Mouse (Mus musculus) limb, embryonic 11.5 days (tissue): ENCODE data around the gene Bcr. TPM values are rescaled to one million over a fixed set of nuclear protein-coding genes. Genes with fewer than 3 reads are reported as not detected.

ENCODE experiments used
- ATAC-seq: fragments of 200-750 bp; cut with Nextera tagmentation; 2 replicates; pipeline ENCODE4 v1.8.0; 2017; ENCODE audit warnings: low read depth; ENCODE audit not compliant: insufficient number of reproducible peaks, low FRiP score, low TSS enrichment
- DNase-seq: peaks from one replicate; pipeline ENCODE4 v3.0.0-alpha.2; 2015; ENCODE audit warnings: low spot score
- H3K27ac ChIP-seq: fragments of 300-500 bp; sonication (generic); replicated peaks from 2 replicates; pipeline ENCODE4 v1.5.1; 2014; ENCODE audit warnings: low read depth, mild to moderate bottlenecking, low read length
- H3K27me3 ChIP-seq: fragments of 300-500 bp; sonication (generic); 2 replicates; pipeline ENCODE4 v1.6.1; 2014; ENCODE audit warnings: mild to moderate bottlenecking, low read length, mixed read lengths; ENCODE audit not compliant: control insufficient read depth, insufficient read depth
- H3K36me3 ChIP-seq: fragments of 300-500 bp; sonication (generic); 2 replicates; pipeline ENCODE4 v1.6.1; 2014; ENCODE audit warnings: mild to moderate bottlenecking, low read length, moderate library complexity, mixed read lengths; ENCODE audit not compliant: control insufficient read depth, insufficient read depth
- H3K4me1 ChIP-seq: fragments of 300-500 bp; sonication (generic); 2 replicates; pipeline ENCODE4 v1.6.1; 2014; ENCODE audit warnings: low read length, mixed read lengths; ENCODE audit not compliant: control insufficient read depth, insufficient read depth
- H3K4me2 ChIP-seq: fragments of 300-500 bp; sonication (generic); 2 replicates; pipeline ENCODE4 v1.6.1; 2014; ENCODE audit warnings: low read depth, mild to moderate bottlenecking, moderate library complexity; ENCODE audit not compliant: severe bottlenecking
- H3K4me3 ChIP-seq: fragments of 300-500 bp; sonication (generic); 2 replicates; pipeline ENCODE4 v1.5.1; 2014; ENCODE audit warnings: low read depth, low read length
- H3K9ac ChIP-seq: fragments of 300-500 bp; sonication (generic); 2 replicates; pipeline ENCODE4 v1.6.1; 2014; ENCODE audit warnings: mild to moderate bottlenecking, low read length
- H3K9me3 ChIP-seq: fragments of 300-500 bp; sonication (generic); 2 replicates; pipeline ENCODE4 v1.6.1; 2016; ENCODE audit warnings: low read length; ENCODE audit not compliant: control insufficient read depth
- WGBS: fragments of 180-500 bp; shearing (Covaris S2); extraction: QIAGEN DNeasy Blood & Tissue Kit; methylation state at CpG from one replicate; pipeline ENCODE4 v1.1.7; 2014; 5-methylcytosine and 5-hydroxymethylcytosine counted together
- polyA plus RNA-seq: library from polyadenylated mRNA; unstranded; fragments of >200 nt; fragmentation: Nextera tagmentation; extraction: Ambion mirVana; gene quantifications from 2 replicates; pipeline ENCODE4 v1.2.1, GENCODE M21; 2014

The Bcr gene
- polyA plus RNA-seq, 1 experiment from 2014 or later, result 11.4 TPM

DNA sequence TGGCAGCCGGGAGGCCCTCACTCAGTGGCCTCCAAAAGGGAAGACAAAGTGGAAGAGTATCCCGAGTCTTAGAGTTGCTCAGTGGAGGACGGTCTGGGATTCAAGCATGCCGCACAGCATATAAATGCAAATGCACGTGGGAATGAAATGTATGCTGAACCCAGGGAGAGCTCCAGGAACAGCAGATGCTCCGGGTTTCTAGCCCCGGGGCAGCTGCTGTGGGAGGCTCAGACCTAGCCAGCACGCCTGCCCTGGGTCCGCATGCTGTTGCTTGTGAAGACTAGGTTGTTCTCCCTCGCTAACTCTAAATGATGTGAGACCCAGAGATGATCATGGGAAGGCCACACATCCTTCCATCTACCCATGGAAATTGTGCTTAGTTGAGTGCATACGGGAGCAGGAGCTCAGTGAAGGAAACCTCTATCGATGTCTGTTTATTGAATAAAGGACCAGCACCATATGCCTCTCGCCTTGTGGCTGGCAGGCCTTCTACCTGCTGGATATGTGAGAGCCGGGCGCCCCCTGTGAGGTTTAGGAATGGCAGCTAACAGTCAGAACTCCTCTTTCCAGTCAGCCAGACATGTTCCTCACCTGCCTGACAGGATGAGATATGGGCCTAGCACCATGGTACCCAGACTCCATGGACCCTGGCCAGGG, 74.6 kb downstream of the Bcr start:
- Histone ChIP-seq H3K27ac (no peak overlapping the region), H3K27me3 (no peaks in the 10 kb centered on the region), H3K4me1 (no peaks in the 10 kb centered on the region), H3K4me3 (no peak overlapping the region), H3K9me3 (no peaks in the 10 kb centered on the region), H3K9ac (no peak overlapping the region), H3K4me2 (no peak overlapping the region), H3K36me3 (peaks cover 6% of the 10 kb centered on the region; the same call in 1 of the 2 replicates)
- ATAC-seq (no peak), DNase-seq (no peak)
- 91% methylated on average over 15 of the region's 15 CpGs for WGBS

DNA sequence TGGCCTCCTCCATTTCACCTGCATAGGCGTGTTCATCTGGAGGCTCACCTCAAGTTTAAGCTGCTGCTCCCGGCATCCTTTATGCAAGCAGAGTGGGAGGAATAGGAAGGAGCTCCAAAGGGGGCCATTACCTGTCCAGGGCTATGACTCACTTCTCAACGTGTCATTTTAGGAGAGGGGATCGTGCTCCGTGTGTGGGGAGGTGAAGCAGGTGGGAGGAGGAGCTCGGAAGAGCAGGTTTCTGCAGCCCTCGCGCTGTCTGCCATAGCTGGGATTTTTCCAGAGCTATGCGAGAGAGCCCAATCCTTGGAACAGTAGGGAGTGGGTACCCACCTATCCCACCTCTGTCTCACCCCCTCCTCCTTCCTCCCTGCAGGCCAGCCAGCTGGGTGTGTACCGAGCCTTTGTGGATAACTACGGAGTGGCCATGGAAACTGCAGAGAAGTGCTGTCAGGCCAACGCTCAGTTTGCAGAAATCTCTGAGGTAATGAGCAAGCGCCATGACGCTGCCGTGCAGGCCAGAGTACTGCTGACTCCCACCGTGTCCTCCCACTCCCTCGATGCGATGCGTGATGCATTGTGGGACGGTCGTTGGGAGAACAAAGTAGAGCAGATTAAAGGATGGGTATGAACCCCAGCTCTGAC, 75.2 kb downstream of the Bcr start:
- Histone ChIP-seq H3K4me2 (no peak overlapping the region), H3K9me3 (no peaks in the 10 kb centered on the region), H3K36me3 (peaks cover 8% of the 10 kb centered on the region; the same call in 1 of the 2 replicates), H3K4me1 (no peaks in the 10 kb centered on the region), H3K4me3 (no peak overlapping the region), H3K27ac (no peak overlapping the region), H3K9ac (no peak overlapping the region), H3K27me3 (no peaks in the 10 kb centered on the region)
- ATAC-seq, result no peak
- no peak for DNase-seq
- WGBS, result 93% methylated on average over 21 of the region's 21 CpGs

DNA sequence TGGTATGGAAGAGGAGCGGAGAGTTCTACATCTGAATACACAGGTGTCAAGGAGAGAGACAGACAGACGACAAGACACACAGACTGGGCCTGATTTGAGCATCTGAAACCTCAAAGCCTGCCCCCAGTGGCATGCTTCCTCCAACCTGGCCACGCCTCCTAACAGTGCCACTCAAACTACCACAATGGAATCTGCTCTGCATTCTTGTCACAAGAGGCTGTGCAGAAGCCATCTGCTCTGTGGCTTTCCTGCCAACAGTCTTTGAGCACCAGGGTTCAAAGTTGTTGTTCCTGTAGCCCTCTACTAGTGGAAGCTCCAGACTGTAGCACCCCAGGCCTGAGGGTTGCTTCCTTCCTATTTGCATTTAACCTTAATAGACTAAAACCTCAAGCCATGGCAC, 76.8 kb downstream of the Bcr start:
- H3K4me1 ChIP-seq, result no peaks in the 10 kb centered on the region
- ATAC-seq, result no peak
- no peak for DNase-seq
- H3K27me3 ChIP-seq, result no peaks in the 10 kb centered on the region
- H3K4me3 ChIP-seq, result no peak overlapping the region
- H3K9me3 ChIP-seq, result no peaks in the 10 kb centered on the region
- 76% methylated on average over 3 of the region's 3 CpGs for WGBS
- H3K4me2 ChIP-seq, result no peak overlapping the region
- H3K9ac ChIP-seq, result no peak overlapping the region
- no peak overlapping the region for H3K27ac ChIP-seq
- peaks cover 6% of the 10 kb centered on the region; the same call in 1 of the 2 replicates for H3K36me3 ChIP-seq

DNA sequence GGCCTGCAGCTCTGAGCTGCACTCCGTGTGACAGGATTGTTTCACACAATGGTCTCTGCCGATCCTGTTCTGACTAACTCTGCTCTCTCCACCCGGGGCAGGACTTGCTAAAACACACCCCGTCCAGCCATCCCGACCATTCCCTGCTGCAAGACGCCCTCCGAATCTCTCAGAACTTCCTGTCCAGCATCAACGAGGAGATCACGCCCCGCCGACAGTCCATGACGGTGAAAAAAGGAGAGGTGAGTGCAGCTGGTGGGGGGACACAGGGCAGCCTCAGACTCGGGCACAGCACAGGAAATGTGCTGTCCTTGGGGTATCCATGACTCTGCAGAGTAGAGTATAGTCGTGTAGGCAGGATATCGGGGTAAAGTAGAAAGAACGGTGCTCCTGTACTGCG, 84.8 kb downstream of the Bcr start:
- Histone ChIP-seq H3K9me3 (no peaks in the 10 kb centered on the region), H3K36me3 (peaks cover 11% of the 10 kb centered on the region), H3K9ac (no peak overlapping the region), H3K27me3 (no peaks in the 10 kb centered on the region), H3K4me3 (no peak overlapping the region), H3K4me1 (no peaks in the 10 kb centered on the region), H3K27ac (no peak overlapping the region), H3K4me2 (no peak overlapping the region)
- 91% methylated on average over 17 of the region's 17 CpGs for WGBS
- no peak for DNase-seq
- no peak for ATAC-seq

DNA sequence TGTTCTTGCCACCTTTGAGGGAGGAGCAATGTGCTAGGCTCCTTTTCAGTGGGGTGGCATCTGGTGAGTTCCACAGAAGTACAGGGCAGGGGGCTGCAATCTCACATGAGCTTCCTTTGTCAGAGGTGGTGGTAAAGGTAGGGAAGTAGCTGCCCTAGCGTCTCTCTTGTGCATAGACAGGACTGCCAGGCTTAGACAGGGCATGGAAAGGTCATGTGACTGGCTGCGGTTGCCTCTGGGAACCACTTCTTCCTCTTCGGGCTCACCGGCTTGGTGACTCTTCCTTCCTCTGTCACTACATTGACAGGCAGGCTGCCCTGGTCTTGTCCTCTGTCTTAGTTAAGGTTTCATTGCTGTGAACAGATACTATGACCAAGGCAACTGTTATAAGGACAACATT, 85.6 kb downstream of the Bcr start:
- ATAC-seq, result no peak
- no peaks in the 10 kb centered on the region for H3K27me3 ChIP-seq
- no peak overlapping the region for H3K27ac ChIP-seq
- H3K9ac ChIP-seq, result no peak overlapping the region
- H3K4me1 ChIP-seq, result no peaks in the 10 kb centered on the region
- WGBS, result 91% methylated on average over 4 of the region's 4 CpGs
- H3K9me3 ChIP-seq, result no peaks in the 10 kb centered on the region
- no peak for DNase-seq
- H3K4me2 ChIP-seq, result no peak overlapping the region
- peaks cover 12% of the 10 kb centered on the region for H3K36me3 ChIP-seq
- H3K4me3 ChIP-seq, result no peak overlapping the region

DNA sequence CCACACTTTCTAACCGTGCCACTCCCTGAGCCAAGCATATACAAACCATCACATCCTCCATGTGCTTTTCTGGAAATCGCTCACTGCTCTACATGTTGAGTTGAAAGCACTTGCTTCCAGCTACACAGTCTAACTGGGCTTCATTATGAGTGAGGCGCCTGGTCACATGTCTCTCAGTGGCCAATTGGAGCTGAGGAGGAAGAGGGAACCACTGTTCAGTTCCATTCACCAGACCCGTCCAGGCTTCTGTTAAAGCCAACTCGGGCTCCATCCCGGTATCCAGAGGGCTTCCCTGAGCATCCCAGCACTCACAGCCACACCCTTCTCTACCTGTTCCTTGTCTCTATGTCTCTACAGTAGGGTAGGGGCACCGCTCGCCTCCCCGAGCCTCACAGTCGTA, 86.2 kb downstream of the Bcr start:
- no peak overlapping the region for H3K27ac ChIP-seq
- no peaks in the 10 kb centered on the region for H3K4me1 ChIP-seq
- no peak for ATAC-seq
- peaks cover 12% of the 10 kb centered on the region for H3K36me3 ChIP-seq
- no peak overlapping the region for H3K4me3 ChIP-seq
- 89% methylated on average over 10 of the region's 10 CpGs for WGBS
- H3K4me2 ChIP-seq, result no peak overlapping the region
- H3K9ac ChIP-seq, result no peak overlapping the region
- no peak for DNase-seq
- H3K9me3 ChIP-seq, result no peaks in the 10 kb centered on the region
- no peaks in the 10 kb centered on the region for H3K27me3 ChIP-seq

DNA sequence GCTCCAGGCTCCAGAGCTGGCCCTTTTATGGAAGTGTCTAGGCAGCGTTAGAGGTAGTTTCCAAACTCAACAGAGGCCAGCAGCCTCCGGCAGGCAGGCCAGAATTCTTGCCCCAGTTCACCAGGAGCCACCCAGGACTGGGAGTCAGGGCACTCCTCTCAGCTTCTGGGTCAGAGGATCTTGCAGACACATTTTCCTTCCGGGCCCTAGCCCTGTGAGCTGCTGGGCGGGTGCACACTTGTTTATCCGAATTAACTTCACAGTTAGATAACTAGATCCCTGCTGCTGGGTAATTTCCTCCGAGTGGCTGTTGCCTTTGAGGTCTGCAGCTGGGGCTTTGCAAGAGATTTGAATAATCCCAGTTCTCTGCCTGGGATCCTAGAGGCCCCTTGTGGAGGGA, 87.9 kb downstream of the Bcr start:
- Histone ChIP-seq H3K9me3 (no peaks in the 10 kb centered on the region), H3K27ac (no peak overlapping the region), H3K36me3 (peaks cover 12% of the 10 kb centered on the region), H3K27me3 (no peaks in the 10 kb centered on the region), H3K4me2 (no peak overlapping the region), H3K4me1 (no peaks in the 10 kb centered on the region), H3K4me3 (no peak overlapping the region), H3K9ac (no peak overlapping the region)
- ATAC-seq (no peak), DNase-seq (no peak)
- WGBS, result 25% methylated on average over 6 of the region's 6 CpGs

DNA sequence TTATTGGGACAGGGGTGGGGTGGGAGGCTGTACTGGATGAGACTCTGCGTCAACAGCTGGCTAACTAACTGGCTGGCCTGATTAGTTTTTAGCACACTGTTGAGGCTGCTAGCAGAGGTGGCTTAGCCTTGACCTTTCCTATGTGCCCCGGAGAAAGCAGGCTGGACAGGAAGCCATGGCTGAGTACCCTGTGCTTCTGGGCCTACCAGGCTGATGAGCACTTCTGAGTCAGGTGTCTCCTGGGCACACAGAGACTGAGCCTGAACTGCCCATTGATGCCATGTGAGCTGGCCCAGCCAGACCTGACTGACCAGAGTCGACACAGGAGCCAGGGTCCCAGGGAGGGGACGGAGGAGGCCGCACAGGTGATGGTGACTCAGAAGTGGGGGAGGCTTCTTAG, 90.0 kb downstream of the Bcr start:
- Histone ChIP-seq H3K27ac (no peak overlapping the region), H3K9me3 (no peaks in the 10 kb centered on the region)
- WGBS, result 84% methylated on average over 5 of the region's 5 CpGs

DNA sequence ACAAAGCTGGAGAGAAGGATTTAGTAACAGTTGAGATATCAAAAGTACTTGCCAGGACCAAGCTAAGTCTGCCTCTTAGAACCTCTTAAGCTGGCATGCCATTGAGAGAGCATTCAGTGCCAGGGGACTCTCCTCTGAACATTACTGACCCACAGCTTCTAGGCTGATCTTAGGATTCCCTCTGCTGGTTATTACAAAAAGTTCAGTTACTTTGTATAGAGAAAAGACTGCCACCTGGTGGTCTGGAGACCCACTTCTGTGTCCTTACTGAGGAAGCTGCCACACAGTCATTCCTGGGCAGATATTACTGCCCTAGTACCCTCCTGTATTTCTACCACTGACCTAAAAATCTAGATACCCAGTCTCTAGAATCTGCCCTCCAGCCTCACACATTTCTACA, 90.9 kb downstream of the Bcr start:
- Histone ChIP-seq H3K9ac (no peak overlapping the region), H3K4me2 (no peak overlapping the region), H3K4me1 (no peaks in the 10 kb centered on the region), H3K4me3 (no peak overlapping the region), H3K27ac (no peak overlapping the region), H3K27me3 (no peaks in the 10 kb centered on the region), H3K9me3 (no peaks in the 10 kb centered on the region), H3K36me3 (peaks cover 8% of the 10 kb centered on the region)
- peak; percentile 74 for DNase-seq
- no peak for ATAC-seq

More for the DNA sequence above, 90.0 kb downstream of the Bcr start:
- H3K4me1 ChIP-seq, result no peaks in the 10 kb centered on the region
- DNase-seq, result no peak
- no peak for ATAC-seq
- no peak overlapping the region for H3K9ac ChIP-seq
- H3K36me3 ChIP-seq, result peaks cover 10% of the 10 kb centered on the region
- H3K27me3 ChIP-seq, result no peaks in the 10 kb centered on the region
- H3K4me2 ChIP-seq, result no peak overlapping the region
- H3K4me3 ChIP-seq, result no peak overlapping the region
